Mouse (Mus musculus) E14TG2a.4 (cell line): ENCODE results near the gene Mcm2.

Experiments used
- CTCF ChIP-seq: conservative IDR thresholded peaks from 2 replicates; pipeline ENCODE4 v1.5.1; 2014; ENCODE audit warnings: low read length
- NANOG ChIP-seq: IDR thresholded peaks from 2 replicates; pipeline ENCODE4 v1.6.1; 2014; ENCODE audit warnings: borderline replicate concordance, low read length, mixed read lengths

GRCm38 (mm10) chr6:88936342-88937213 is 38.0 kb upstream of the Mcm2 start:
- TF ChIP-seq NANOG = no peak
- no peak for TF ChIP-seq CTCF
